ENCODE assay signal across 36 mouse cellular contexts in the genomic region with DNA sequence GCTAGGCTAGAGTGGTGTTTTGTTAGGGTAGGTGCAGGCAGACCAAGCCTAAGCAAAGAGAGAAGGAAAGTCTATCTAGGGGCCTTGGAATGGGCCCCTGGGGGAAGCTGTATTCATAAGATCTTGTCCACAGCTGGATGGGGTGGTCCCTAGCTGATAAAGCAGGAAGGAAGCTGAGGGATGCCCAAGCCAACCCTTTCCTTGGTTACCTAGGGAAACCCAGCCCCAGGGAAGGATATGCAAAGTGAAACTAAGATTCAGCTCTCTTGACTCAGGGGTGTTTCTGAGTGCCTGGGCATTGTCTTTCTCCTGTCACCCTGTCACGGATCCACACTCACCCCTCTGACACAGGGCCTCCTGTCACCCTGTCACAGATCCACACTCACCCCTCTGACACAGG. TPM values are rescaled to one million over a fixed set of nuclear protein-coding genes. Genes with fewer than 3 reads are reported as not detected.
DNase-seq lines count a peak whose midpoint lies in the region; ATAC-seq and TF ChIP-seq lines count a peak whose summit lies in the region.
"Had no signal": no experiment of that assay in that cellular context is flagged by ENCODE, and none has a peak within 500 bp of the region (broad histone marks: within the 10 kb centered on the region; RNA-seq: fewer than 3 reads in every experiment).

No protein-coding gene starts in this region.

- peaks cover 13% of the 10 kb centered on the region for H3K4me1 ChIP-seq in heart, embryonic 12.5 days (replicated peaks)
- peaks cover 2% of the 10 kb centered on the region; the same call in 1 of the 2 replicates for H3K4me1 ChIP-seq in heart, embryonic 11.5 days (ENCODE audit: control insufficient read depth, insufficient read depth, low read length)
- peaks cover 0 to 20% of the 10 kb centered on the region in 2 experiments; a peak in 2 of 4 replicates for H3K4me1 ChIP-seq in CH12.LX (ENCODE audit: control insufficient read depth in 1 of 2, insufficient read depth in 2 of 2)
- no peaks in the 10 kb centered on the region; the same call in 1 of the 2 replicates for H3K4me1 ChIP-seq in cerebellum, adult 2 months (ENCODE audit: control insufficient read depth, insufficient read depth, low read length)
- H3K4me1 ChIP-seq: kidney, embryonic 15.5 days had no signal

- no peaks in the 10 kb centered on the region for H3K27me3 ChIP-seq in heart, embryonic 12.5 days (replicated peaks)
- no peaks in the 10 kb centered on the region for H3K27me3 ChIP-seq in heart, embryonic 11.5 days (ENCODE audit: control insufficient read depth, insufficient read depth, low read length)
- H3K27me3 ChIP-seq in CH12.LX (replicated peaks): no peaks in the 10 kb centered on the region
- H3K27me3 ChIP-seq in cerebellum, adult 2 months (ENCODE audit: control insufficient read depth, insufficient read depth, low read length): no peaks in the 10 kb centered on the region
- H3K27me3 ChIP-seq: forebrain, embryonic 12.5 days; kidney, embryonic 15.5 days; limb, embryonic 13.5 days; midbrain, embryonic 12.5 days had no signal

- WGBS in heart, embryonic 12.5 days: 20% methylated on average over 1 of the region's 1 CpGs
- WGBS in heart, embryonic 11.5 days (ENCODE audit: insufficient replicate concordance): 13% methylated on average over 1 of the region's 1 CpGs
- 65% methylated on average over 1 of the region's 1 CpGs for WGBS in cerebellum, adult 2 months

- no peak for TF ChIP-seq CTCF in CH12.LX (conservative IDR thresholded peaks at IDR 0.05 in 1 of 2, IDR thresholded peaks at IDR 0.05 in 1 of 2; ENCODE audit: low read depth in 2 of 2, low read length in 2 of 2)
- TF ChIP-seq CTCF in cerebellum, adult 2 months (IDR thresholded peaks at IDR 0.05; ENCODE audit: borderline replicate concordance, insufficient read depth, low read depth, low read length): no peak

- H3K9me3 ChIP-seq in heart, embryonic 12.5 days (replicated peaks): no peaks in the 10 kb centered on the region
- H3K9me3 ChIP-seq in heart, embryonic 11.5 days (replicated peaks; ENCODE audit: control insufficient read depth, low read length): no peaks in the 10 kb centered on the region
- H3K9me3 ChIP-seq in CH12.LX (replicated peaks; ENCODE audit: low read length): no peaks in the 10 kb centered on the region
- H3K9me3 ChIP-seq: forebrain, embryonic 12.5 days; kidney, embryonic 15.5 days; limb, embryonic 13.5 days; midbrain, embryonic 12.5 days; neural tube, embryonic 12.5 days had no signal

- TF ChIP-seq RAD21 in CH12.LX (IDR thresholded peaks at IDR 0.05; ENCODE audit: low read depth, low read length): no peak

- no peak overlapping the region for H3K4me2 ChIP-seq in heart, embryonic 12.5 days
- H3K4me2 ChIP-seq in heart, embryonic 11.5 days: no peak overlapping the region
- peak overlapping the region; percentile 59; the same call in 1 of the 2 replicates for H3K4me2 ChIP-seq in CH12.LX (ENCODE audit: insufficient read depth, low read depth, poor library complexity, severe bottlenecking)
- H3K4me2 ChIP-seq: forebrain, embryonic 12.5 days; kidney, embryonic 15.5 days; limb, embryonic 13.5 days; midbrain, embryonic 12.5 days; neural tube, embryonic 12.5 days had no signal

- no peak overlapping the region for H3K27ac ChIP-seq in heart, embryonic 12.5 days (ENCODE audit: poor library complexity, severe bottlenecking)
- no peak overlapping the region for H3K27ac ChIP-seq in heart, embryonic 11.5 days (ENCODE audit: low read depth, low read length)
- H3K27ac ChIP-seq in CH12.LX (ENCODE audit: insufficient read depth, low read depth): no peak overlapping the region
- H3K27ac ChIP-seq in cerebellum, adult 2 months (ENCODE audit: insufficient read depth, low read length): no peak overlapping the region
- H3K27ac ChIP-seq: forebrain, embryonic 12.5 days; heart, adult 2 months; kidney, embryonic 15.5 days; left cerebral cortex, adult 2 months; limb, embryonic 13.5 days; midbrain, embryonic 12.5 days; neural tube, embryonic 12.5 days had no signal

- no peak overlapping the region for H3K4me3 ChIP-seq in heart, embryonic 12.5 days
- H3K4me3 ChIP-seq in heart, embryonic 11.5 days (ENCODE audit: low read depth, low read length): no peak overlapping the region
- no peak overlapping the region for H3K4me3 ChIP-seq in CH12.LX (replicated peaks in 1 of 3; ENCODE audit: low read depth in 2 of 3, low read length in 2 of 3, poor library complexity in 1 of 3)
- no peak overlapping the region for H3K4me3 ChIP-seq in cerebellum, adult 2 months (replicated peaks; ENCODE audit: insufficient read depth, low read depth, low read length)
- H3K4me3 ChIP-seq: erythroblast, embryonic 14.5 days; forebrain, embryonic 12.5 days; heart, adult 2 months; kidney, embryonic 15.5 days; left cerebral cortex, adult 2 months; limb, embryonic 13.5 days; midbrain, embryonic 12.5 days; myocyte; neural tube, embryonic 12.5 days had no signal

- dilution Hi-C loops in CH12.LX (cut with MboI; ENCODE audit: extremely low pct_ligation_motif_present, extremely low pct_unique_long_range_greater_than_20kb, low sequenced_read_pairs): no loop called here

- in situ Hi-C loops in CH12.LX (cut with MboI; ENCODE audit: low pct_ligation_motif_present, low pct_unique_long_range_greater_than_20kb, low sequenced_read_pairs): no loop called here

- no peak for TF ChIP-seq POLR2A in CH12.LX (IDR thresholded peaks at IDR 0.05; ENCODE audit: low read depth, low read length)
- no peak for TF ChIP-seq POLR2A in cerebellum, adult 2 months (IDR thresholded peaks at IDR 0.05; ENCODE audit: borderline replicate concordance, insufficient read depth, low read length)

- no peak for ATAC-seq in heart, embryonic 12.5 days (ENCODE audit: insufficient number of reproducible peaks, low FRiP score)
- ATAC-seq in heart, embryonic 11.5 days (replicated peaks; ENCODE audit: insufficient number of reproducible peaks, low FRiP score, low TSS enrichment): no peak
- peak; percentile 37 to 61; a peak in 1 of 4 replicates for ATAC-seq in hematopoietic stem cell, adult 5-6 weeks (replicated peaks in 1 of 2; ENCODE audit: insufficient read depth in 1 of 2, low FRiP score in 2 of 2, low TSS enrichment in 1 of 2, low read depth in 1 of 2, poor library complexity in 2 of 2, severe bottlenecking in 2 of 2)
- ATAC-seq in megakaryocyte progenitor cell, adult 5-6 weeks (replicated peaks; ENCODE audit: poor library complexity): 0 out of 2 replicates have a peak, but pooled peaks have one; percentile 10
- ATAC-seq: CD4-positive, CD25-positive, alpha-beta regulatory T cell, adult 4 months; hindbrain, embryonic 16.5 days had no signal

- H3K36me3 ChIP-seq in heart, embryonic 12.5 days: no peaks in the 10 kb centered on the region
- no peaks in the 10 kb centered on the region for H3K36me3 ChIP-seq in heart, embryonic 11.5 days (ENCODE audit: control insufficient read depth, insufficient read depth, low read length)
- H3K36me3 ChIP-seq in CH12.LX (replicated peaks in 1 of 2; ENCODE audit: control insufficient read depth in 1 of 2, insufficient read depth in 1 of 2, low read length in 1 of 2): no peaks in the 10 kb centered on the region
- H3K36me3 ChIP-seq: forebrain, embryonic 12.5 days; kidney, embryonic 15.5 days; limb, embryonic 13.5 days; midbrain, embryonic 12.5 days; neural tube, embryonic 12.5 days had no signal

- H3K9ac ChIP-seq in heart, embryonic 12.5 days: 0 out of 2 replicates have a peak overlapping the region, but pooled peaks have one; percentile 20
- H3K9ac ChIP-seq in heart, embryonic 11.5 days (ENCODE audit: low read depth, low read length): no peak overlapping the region
- H3K9ac ChIP-seq in CH12.LX (ENCODE audit: insufficient read depth, low read depth): no peak overlapping the region
- H3K9ac ChIP-seq: forebrain, embryonic 12.5 days; kidney, embryonic 15.5 days; limb, embryonic 13.5 days; midbrain, embryonic 12.5 days; neural tube, embryonic 12.5 days had no signal

- no peaks in the 10 kb centered on the region for H3K79me2 ChIP-seq in CH12.LX (replicated peaks; ENCODE audit: control insufficient read depth, extremely low read depth, insufficient read depth, poor library complexity, severe bottlenecking)

- DNase-seq in CH12.LX (ENCODE audit: extremely low read depth): peak; percentile 53
- DNase-seq in layer of hippocampus, adult 9-10 months (ENCODE audit: low spot score): no peak
- no peak for DNase-seq in cerebellum, adult 2 months
- DNase-seq: adrenal gland, adult 8-10 months; cerebellum, adult 9-10 months; gastrocnemius, postnatal 25 days; heart, adult 2 months; heart, postnatal 14 days; kidney, adult 18-20 months; kidney, postnatal 25 days; lung, adult 2 months; lung, postnatal 14 days; right cerebral cortex, adult 18-20 months; spleen, adult 18-20 months; thymus, postnatal 14 days had no signal

- TF ChIP-seq EP300 in CH12.LX (IDR thresholded peaks at IDR 0.05; ENCODE audit: low read length): 0 out of 2 replicates have a peak, but pooled peaks have one; percentile 28

RNA-seq across cellular contexts. Expression of gene Bbs2, which starts 14.7 kb away (rescaled TPM):
- 6.8 and 9.9 TPM in 2 replicates for polyA plus RNA-seq in heart, embryonic 12.5 days (2016; fragmentation: Nextera tagmentation; extraction: Ambion mirVana)
- polyA plus RNA-seq in heart, embryonic 11.5 days (2014; fragmentation: Nextera tagmentation; extraction: Ambion mirVana): 8.7 and 10.6 TPM in 2 replicates
- total RNA-seq in CH12.LX (2012; rRNA removed) (7.3 and 10.0 TPM in 2 replicates), CH12.LX (2014; rRNA removed) (10.4 and 13.0 TPM in 2 replicates)
- 12.0 and 13.1 TPM in 2 replicates for polyA plus RNA-seq in CH12.LX (2012; ENCODE audit: insufficient read length, low read depth)
- 6.6 and 12.6 TPM in 2 replicates for total RNA-seq in hematopoietic stem cell, adult 5-6 weeks (2017)
- 7.0 and 11.9 TPM in 2 replicates for total RNA-seq in megakaryocyte progenitor cell, adult 5-6 weeks (2015)
- 4.1 and 4.4 TPM in 2 replicates for total RNA-seq in megakaryocyte progenitor cell, adult 5-6 weeks (2017)
- 54.9 and 60.2 TPM in 2 replicates for polyA plus RNA-seq in cerebellum, adult 2 months (2012; rRNA removed)

RNA-seq across cellular contexts. Expression of gene Mt4, which starts 23.6 kb away (rescaled TPM):
- not detected in 2 replicates for polyA plus RNA-seq in heart, embryonic 12.5 days (2016; fragmentation: Nextera tagmentation; extraction: Ambion mirVana)
- not detected in 2 replicates for polyA plus RNA-seq in heart, embryonic 11.5 days (2014; fragmentation: Nextera tagmentation; extraction: Ambion mirVana)
- not detected in 2 replicates for total RNA-seq in CH12.LX (2012; rRNA removed)
- total RNA-seq in CH12.LX (2014; rRNA removed): not detected in 2 replicates
- polyA plus RNA-seq in CH12.LX (2012; ENCODE audit: insufficient read length, low read depth): not detected in 2 replicates
- total RNA-seq in hematopoietic stem cell, adult 5-6 weeks (2017): not detected in 2 replicates
- total RNA-seq in megakaryocyte progenitor cell, adult 5-6 weeks (2015): not detected in 2 replicates
- total RNA-seq in megakaryocyte progenitor cell, adult 5-6 weeks (2017): not detected in 2 replicates
- polyA plus RNA-seq in cerebellum, adult 2 months (2012; rRNA removed): not detected in 2 replicates
- total RNA-seq: adrenal gland, adult 8-10 months; adrenal gland, postnatal 4 days; gastrocnemius, postnatal 25 days; heart, adult 2 months; heart, postnatal 14 days; layer of hippocampus, adult 18-20 months; layer of hippocampus, postnatal 14 days; left cerebral cortex, adult 2 months; left cerebral cortex, postnatal 36 days; midbrain, postnatal 0 days had no signal
- polyA plus RNA-seq: CD4-positive, CD25-positive, alpha-beta regulatory T cell, adult 4 months; erythroblast, embryonic 14.5 days; forebrain, embryonic 12.5 days; heart, adult 2 months; heart, embryonic 14.5 days; hindbrain, embryonic 11.5 days; hindbrain, embryonic 16.5 days; kidney, embryonic 15.5 days; limb, embryonic 13.5 days; midbrain, embryonic 12.5 days; midbrain, postnatal 0 days; myocyte; neural tube, embryonic 12.5 days had no signal

RNA-seq across cellular contexts. Expression of gene Mt3, which starts 39.0 kb away (rescaled TPM):
- 24.7 and 25.0 TPM in 2 replicates for polyA plus RNA-seq in heart, embryonic 12.5 days (2016; fragmentation: Nextera tagmentation; extraction: Ambion mirVana)
- 22.7 TPM in 2 replicates for polyA plus RNA-seq in heart, embryonic 11.5 days (2014; fragmentation: Nextera tagmentation; extraction: Ambion mirVana)
- total RNA-seq in CH12.LX (2012; rRNA removed) (20.0 and 20.6 TPM in 2 replicates), CH12.LX (2014; rRNA removed) (not detected in 2 replicates)
- 1.9 and 2.5 TPM in 2 replicates for polyA plus RNA-seq in CH12.LX (2012; ENCODE audit: insufficient read length, low read depth)
- not detected in 2 replicates for total RNA-seq in hematopoietic stem cell, adult 5-6 weeks (2017)
- total RNA-seq in megakaryocyte progenitor cell, adult 5-6 weeks (2015): not detected in 2 replicates
- total RNA-seq in megakaryocyte progenitor cell, adult 5-6 weeks (2017): not detected in 2 replicates
- 1,323 and 1,416 TPM in 2 replicates for polyA plus RNA-seq in cerebellum, adult 2 months (2012; rRNA removed)
- polyA plus RNA-seq: CD4-positive, CD25-positive, alpha-beta regulatory T cell, adult 4 months; erythroblast, embryonic 14.5 days had no signal

RNA-seq across cellular contexts. Expression of gene Mt2, which starts 59.0 kb away (rescaled TPM):
- 23.6 and 39.2 TPM in 2 replicates for polyA plus RNA-seq in heart, embryonic 12.5 days (2016; fragmentation: Nextera tagmentation; extraction: Ambion mirVana)
- 58.5 and 102 TPM in 2 replicates for polyA plus RNA-seq in heart, embryonic 11.5 days (2014; fragmentation: Nextera tagmentation; extraction: Ambion mirVana)
- total RNA-seq in CH12.LX (2012; rRNA removed) (109 and 212 TPM in 2 replicates), CH12.LX (2014; rRNA removed) (4.1 and 4.3 TPM in 2 replicates)
- 49.4 and 54.4 TPM in 2 replicates for polyA plus RNA-seq in CH12.LX (2012; ENCODE audit: insufficient read length, low read depth)
- 4.9 and 52.7 TPM in 2 replicates for total RNA-seq in hematopoietic stem cell, adult 5-6 weeks (2017)
- total RNA-seq in megakaryocyte progenitor cell, adult 5-6 weeks (2015): 24.5 and 53.6 TPM in 2 replicates
- 35.6 and 47.5 TPM in 2 replicates for total RNA-seq in megakaryocyte progenitor cell, adult 5-6 weeks (2017)
- polyA plus RNA-seq in cerebellum, adult 2 months (2012; rRNA removed): 579 and 685 TPM in 2 replicates
- polyA plus RNA-seq: CD4-positive, CD25-positive, alpha-beta regulatory T cell, adult 4 months had no signal

Comparison
In these comparisons a context has a peak if more than half of its experiments do, and no peak if none do; other contexts are left out.
1. ATAC-seq: peak in hematopoietic stem cell, adult 5-6 weeks (2 of 2) and megakaryocyte progenitor cell, adult 5-6 weeks (single experiment); none in heart, embryonic 12.5 days (single experiment) and heart, embryonic 11.5 days (single experiment).
2. RNA of gene Mt3, which starts 39.0 kb away (polyA plus RNA-seq): 1,323 to 1,416 TPM in cerebellum, adult 2 months; 24.7 to 25.0 TPM in heart, embryonic 12.5 days, 22.7 TPM in heart, embryonic 11.5 days and 1.9 to 2.5 TPM in CH12.LX; every median in the first group is over 10 times any median in the second.